Mouse (Mus musculus) T-helper 1 cell (primary cell): Measurements from ENCODE around the gene Col5a1.

Experiments
- in situ Hi-C: fragments of 300-600 bp; cut with MboI, MseI; formaldehyde crosslinking; loops from one replicate; pipeline ENCODE4 v1.15.1; 2025; ENCODE audit warnings: high pct_unique_total_duplicates

Col5a1 gene

GRCm38 (mm10) chr2:28084768-28085167 lies 198.5 kb downstream of the Col5a1 start, which contains the start of gene Fcnb:
TSS of gene Fcnb (minus strand) at chr2:28084885.
- in situ Hi-C loops: no loop called here

- in situ Hi-C loops: no loop called here
Observed at GRCm38 (mm10) chr2:28086112-28086511, 199.9 kb downstream of the Col5a1 start.

DNA sequence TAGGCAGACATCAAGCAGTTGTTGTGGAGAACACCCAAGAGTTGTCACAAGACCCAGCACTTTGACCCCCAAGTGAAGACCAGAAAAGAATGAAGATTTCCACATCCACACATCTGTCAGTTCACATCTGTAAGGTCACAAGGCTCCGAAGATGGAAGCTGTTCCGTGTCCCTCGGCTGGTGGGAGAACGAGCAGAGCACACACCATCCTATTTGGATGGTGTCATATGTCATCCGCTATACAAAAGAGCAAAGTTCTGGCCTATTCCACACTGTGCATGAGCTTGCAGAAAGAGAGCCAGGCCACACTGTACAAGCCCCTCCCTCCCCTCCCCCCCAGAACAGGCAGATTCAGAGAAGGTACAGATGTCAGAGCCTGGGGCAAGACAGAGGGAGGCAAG lies 202.9 kb downstream of the Col5a1 start:
- in situ Hi-C loops: no loop called here
